Mouse (Mus musculus) right cerebral cortex, adult 2 months (tissue): ENCODE data around the gene Zfp781.
"Not testable (repeated sequence)": the region's sequence is repeated elsewhere in the genome, so short reads cannot be mapped to it uniquely, and the experiment has no call there.

ENCODE experiments used
- DNase-seq, 2 experiments: peaks; one replicate each; pipeline ENCODE4 v3.0.0; 2021 to 2022; ENCODE audit warnings: low spot score in 2 of 2

Gene Zfp781

DNA sequence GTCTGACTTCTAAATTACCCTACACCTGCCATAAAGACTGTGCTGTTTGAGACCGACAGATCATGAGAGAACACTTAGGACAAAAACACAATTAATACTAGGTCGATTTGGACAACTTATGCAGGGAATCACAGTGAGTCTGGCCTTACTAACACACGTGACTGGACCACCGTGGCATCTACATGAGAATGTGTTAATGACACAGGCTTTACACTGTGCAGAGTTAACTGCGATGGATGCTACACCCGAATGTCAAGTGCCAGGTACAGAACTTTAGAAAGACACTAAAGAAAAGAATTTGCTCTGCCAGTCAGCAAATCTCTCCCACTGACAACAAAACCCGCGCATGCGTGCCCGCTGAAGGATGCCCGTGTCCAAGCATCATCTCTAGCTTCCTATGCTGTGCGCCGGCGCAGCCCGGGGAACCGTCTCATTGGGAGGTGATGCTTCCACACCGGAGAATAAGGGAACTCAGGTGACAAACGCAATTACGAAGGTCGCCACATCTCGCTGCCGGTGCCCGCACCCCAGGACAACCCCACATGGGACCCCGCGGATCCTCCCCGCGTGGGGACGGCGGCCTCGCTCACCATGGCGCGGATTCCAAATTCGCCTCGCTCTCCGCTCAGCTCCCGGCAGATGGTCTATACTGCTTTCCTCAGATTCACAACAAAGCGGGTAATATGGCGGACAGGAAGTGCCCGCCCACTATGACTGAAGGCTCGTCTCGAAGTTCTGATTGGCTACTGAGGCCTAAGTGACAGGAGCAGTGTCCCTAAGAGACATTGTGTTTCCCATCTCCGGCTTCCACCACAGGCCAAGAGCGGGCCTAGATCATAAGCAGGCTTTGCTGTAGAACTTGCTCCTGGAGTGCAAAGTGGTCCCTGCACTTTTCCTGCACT is at the start of gene Zfp781:
Gene Zfp781, minus strand, starts transcription at position 639 of the 902 bp plus-strand sequence.
- not testable (repeated sequence) for DNase-seq

DNA sequence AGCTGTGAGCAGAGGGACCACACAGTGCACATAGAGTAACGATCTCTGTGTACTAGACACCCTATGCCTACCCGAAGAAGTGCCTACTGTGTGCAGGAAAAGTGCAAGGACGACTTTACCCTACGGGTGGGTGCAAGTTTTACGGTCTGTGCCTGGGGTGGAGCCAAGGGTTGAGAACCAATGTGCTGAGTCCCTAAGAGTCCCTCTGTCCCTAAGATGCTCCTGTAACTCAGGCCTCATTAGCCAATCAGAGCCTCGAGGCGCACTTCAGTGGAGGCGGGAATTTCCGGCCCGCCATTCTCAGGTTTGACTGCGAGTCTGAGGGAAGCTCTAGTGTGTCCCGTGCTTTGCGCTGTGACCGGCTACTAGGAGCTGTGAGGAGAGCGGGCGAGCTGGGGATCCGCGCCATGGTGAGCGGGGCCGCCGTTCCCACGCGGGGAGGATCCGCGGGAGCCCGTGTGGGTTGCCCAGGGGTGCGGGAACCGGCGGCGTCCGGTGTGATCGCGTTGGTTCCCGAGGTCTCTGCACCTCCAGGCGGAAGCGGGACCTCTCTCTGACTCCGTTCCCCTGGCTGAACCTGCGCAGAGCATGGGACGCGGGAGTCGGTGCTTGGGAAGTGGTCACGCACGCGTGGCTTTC is 48.2 kb upstream of the Zfp781 start:
- DNase-seq = peak in 1 of 2 experiments; percentile 27

DNA sequence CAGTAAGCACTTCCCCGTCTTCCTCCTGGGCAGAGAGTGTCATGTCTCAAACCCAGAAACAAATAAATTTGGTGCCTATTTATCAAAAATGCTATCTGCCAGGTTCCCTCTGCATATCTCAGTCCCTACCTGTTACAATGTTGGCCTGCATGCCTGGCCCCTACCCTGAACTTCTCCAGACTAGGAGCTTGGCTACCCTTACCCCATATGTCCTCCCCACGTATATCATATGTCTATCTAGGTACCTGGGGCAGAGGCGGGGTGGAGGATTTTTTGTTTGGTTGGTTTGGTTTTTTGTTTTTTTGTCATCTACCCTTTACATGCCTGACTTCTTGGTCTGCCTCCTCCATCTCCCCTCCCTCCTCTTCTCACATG is 451 bp upstream of the Zfp781 start:
- DNase-seq = not testable (repeated sequence)

DNA sequence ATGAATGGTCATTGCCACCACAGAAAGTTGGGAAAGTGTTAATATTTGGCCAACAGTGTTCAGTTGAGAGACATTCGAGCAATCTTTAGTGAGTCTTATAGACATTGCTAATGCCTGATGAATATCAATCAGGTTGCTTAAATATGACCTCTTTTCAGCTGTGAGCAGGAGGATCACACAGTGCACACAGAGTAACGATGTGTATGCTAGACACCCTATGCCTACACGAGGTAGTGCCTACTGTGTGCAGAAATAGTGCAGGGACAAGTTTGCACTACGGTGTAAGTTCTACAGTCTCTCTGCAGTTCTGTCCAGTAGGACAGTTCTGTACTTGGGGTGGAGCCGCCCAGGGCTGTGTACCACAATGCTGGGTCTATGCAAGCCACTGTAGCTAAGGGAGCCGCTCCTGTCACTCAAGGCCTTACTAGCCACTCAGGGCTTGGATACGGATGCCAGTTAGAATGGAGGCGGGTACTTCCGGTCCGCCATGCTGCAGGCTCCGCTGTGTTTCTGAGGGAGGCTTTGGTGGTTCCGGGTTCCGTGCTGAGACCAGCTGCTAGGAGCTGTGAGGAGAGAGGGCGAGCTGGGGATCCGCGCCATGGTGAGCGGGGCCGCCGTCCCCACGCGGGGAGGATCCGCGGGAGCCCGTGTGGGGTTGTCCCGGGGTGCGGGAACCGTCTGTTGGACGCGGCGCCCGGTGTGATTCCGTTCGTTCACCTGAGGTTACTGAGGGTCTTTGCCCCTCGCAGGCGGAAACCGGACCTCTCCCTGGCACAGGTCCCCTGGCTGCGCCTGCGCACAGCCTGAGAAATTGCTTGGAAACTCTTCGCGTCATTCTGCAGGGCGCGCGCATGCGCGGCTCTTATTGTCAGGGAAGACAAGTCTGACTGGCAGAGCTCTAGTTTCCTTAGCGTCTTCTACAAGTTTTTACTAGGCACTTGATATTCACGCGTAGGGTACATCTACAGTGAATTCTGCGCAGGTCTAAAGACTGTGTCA is 66.6 kb downstream of the Zfp781 start, which contains the start of gene Gm32687:
Gene Gm32687, plus strand, starts transcription at position 526 of the 999 bp plus-strand sequence.
- peak; percentile 2 to 6 for DNase-seq
